Mouse (Mus musculus): Measurements from ENCODE around the gene Rfc4.

- TF ChIP-seq CTCF (conservative IDR thresholded peaks at IDR 0.05; ENCODE audit: insufficient read depth, insufficient read length, low read depth, low read length) (no peak), POLR2A (IDR thresholded peaks at IDR 0.05; ENCODE audit: low read depth, low read length) (no peak)
These were observed 4.8 kb upstream of the Rfc4 start for GRCm38 (mm10) chr16:23132336-23132735.
